ENCODE assay signal across 17 mouse cellular contexts in genomic region chr1:99287834-99288233, GRCm38 (mm10).
"Had no signal": no experiment of that assay in that cellular context is flagged by ENCODE, and none has a peak within 500 bp of the region (broad histone marks: within the 10 kb centered on the region; RNA-seq: fewer than 3 reads in every experiment).

No protein-coding gene starts in this region.

- H3K4me2 ChIP-seq: heart, embryonic 11.5 days; heart, embryonic 12.5 days; heart, embryonic 13.5 days; heart, embryonic 15.5 days; hindbrain, embryonic 12.5 days; hindbrain, embryonic 13.5 days; hindbrain, embryonic 14.5 days; hindbrain, embryonic 15.5 days; kidney, embryonic 15.5 days had no signal

- H3K27ac ChIP-seq: heart, embryonic 10.5 days; heart, embryonic 13.5 days; heart, embryonic 15.5 days; hindbrain, embryonic 10.5 days; hindbrain, embryonic 12.5 days; hindbrain, embryonic 13.5 days; hindbrain, embryonic 14.5 days; hindbrain, embryonic 15.5 days; hindbrain, postnatal 0 days; kidney, embryonic 15.5 days; kidney, postnatal 0 days; layer of hippocampus, adult 2 months; left cerebral cortex, adult 2 months had no signal

- H3K27me3 ChIP-seq: heart, embryonic 12.5 days; heart, embryonic 13.5 days; heart, embryonic 15.5 days; hindbrain, embryonic 12.5 days; hindbrain, embryonic 13.5 days; hindbrain, embryonic 15.5 days; kidney, embryonic 15.5 days had no signal

- H3K9ac ChIP-seq: heart, embryonic 12.5 days; heart, embryonic 13.5 days; heart, embryonic 15.5 days; hindbrain, embryonic 12.5 days; hindbrain, embryonic 13.5 days; hindbrain, embryonic 14.5 days; hindbrain, embryonic 15.5 days; kidney, embryonic 15.5 days had no signal

- H3K4me3 ChIP-seq: heart, embryonic 10.5 days; heart, embryonic 12.5 days; heart, embryonic 13.5 days; heart, embryonic 15.5 days; hindbrain, embryonic 10.5 days; hindbrain, embryonic 12.5 days; hindbrain, embryonic 13.5 days; hindbrain, embryonic 15.5 days; kidney, embryonic 15.5 days; layer of hippocampus, adult 2 months; left cerebral cortex, adult 2 months had no signal

- H3K36me3 ChIP-seq: heart, embryonic 10.5 days; heart, embryonic 12.5 days; heart, embryonic 13.5 days; heart, embryonic 15.5 days; hindbrain, embryonic 10.5 days; hindbrain, embryonic 12.5 days; hindbrain, embryonic 13.5 days; hindbrain, embryonic 15.5 days; kidney, embryonic 15.5 days had no signal

- H3K4me1 ChIP-seq: heart, embryonic 10.5 days; heart, embryonic 12.5 days; heart, embryonic 13.5 days; heart, embryonic 15.5 days; hindbrain, embryonic 10.5 days; hindbrain, embryonic 12.5 days; hindbrain, embryonic 13.5 days; hindbrain, embryonic 15.5 days; kidney, embryonic 15.5 days had no signal

- ATAC-seq: hindbrain, embryonic 16.5 days; hindbrain, postnatal 0 days; inflammation-experienced regulatory T-cells, adult 6 months had no signal

- H3K9me3 ChIP-seq: heart, embryonic 10.5 days; heart, embryonic 12.5 days; heart, embryonic 13.5 days; heart, embryonic 15.5 days; hindbrain, embryonic 10.5 days; hindbrain, embryonic 12.5 days; hindbrain, embryonic 13.5 days; hindbrain, embryonic 15.5 days; kidney, embryonic 15.5 days had no signal
